Mouse (Mus musculus): ENCODE data around the gene Amotl1. TPM values are rescaled to one million over a fixed set of nuclear protein-coding genes. Genes with fewer than 3 reads are reported as not detected.

Gene Amotl1
- polyA plus RNA-seq, 1 experiment from 2014 or later: 17.8 TPM

GRCm38 (mm10) chr9:14646641-14647040 is 1.8 kb upstream of the Amotl1 start:
- Histone ChIP-seq H3K4me1 (ENCODE audit: control insufficient read depth, insufficient read depth, low read length) (peaks cover 16% of the 10 kb centered on the region), H3K27ac (ENCODE audit: low read length) (no peak overlapping the region), H3K36me3 (ENCODE audit: control insufficient read depth, insufficient read depth) (no peaks in the 10 kb centered on the region), H3K4me3 (ENCODE audit: low read length) (no peak overlapping the region), H3K9me3 (replicated peaks; ENCODE audit: control insufficient read depth, low read length) (0 out of 2 replicates have a peak, but pooled peaks cover 2% of the 10 kb centered on the region), H3K27me3 (ENCODE audit: control insufficient read depth, insufficient read depth, low read length) (no peaks in the 10 kb centered on the region), H3K4me2 (ENCODE audit: low read depth, low read length) (no peak overlapping the region), H3K9ac (ENCODE audit: low read length) (no peak overlapping the region)
- 98% methylated on average over 1 of the region's 1 CpGs for WGBS
- ATAC-seq (replicated peaks; ENCODE audit: extremely low read depth, insufficient read depth, low FRiP score): no peak

DNA sequence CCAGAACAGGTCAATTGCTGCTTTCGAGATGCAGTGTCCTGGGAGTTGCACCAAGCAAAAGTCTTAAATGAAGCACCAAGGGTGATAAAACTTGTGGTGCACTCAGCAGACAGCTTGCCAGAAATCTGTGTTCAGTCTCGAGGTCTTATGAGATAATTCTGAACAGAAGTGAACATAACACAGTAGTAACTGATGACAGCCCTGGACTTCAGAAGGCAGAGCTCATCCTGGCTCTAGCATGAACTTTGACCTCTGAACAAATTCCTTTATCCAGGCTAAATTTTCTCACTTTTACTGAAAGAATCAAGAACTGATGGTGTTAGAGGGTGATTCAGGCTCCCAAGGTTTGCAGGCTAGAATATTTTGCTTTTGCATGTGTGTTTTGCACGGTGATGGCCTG is 1.2 kb upstream of the Amotl1 start:
- H3K27me3 ChIP-seq (ENCODE audit: control insufficient read depth, insufficient read depth, low read length): no peaks in the 10 kb centered on the region
- H3K4me2 ChIP-seq (ENCODE audit: low read depth, low read length): no peak overlapping the region
- no peak overlapping the region for H3K27ac ChIP-seq (ENCODE audit: low read length)
- no peak overlapping the region for H3K4me3 ChIP-seq (ENCODE audit: low read length)
- no peaks in the 10 kb centered on the region for H3K36me3 ChIP-seq (ENCODE audit: control insufficient read depth, insufficient read depth)
- peaks cover 22% of the 10 kb centered on the region for H3K4me1 ChIP-seq (ENCODE audit: control insufficient read depth, insufficient read depth, low read length)
- ATAC-seq (replicated peaks; ENCODE audit: extremely low read depth, insufficient read depth, low FRiP score): no peak
- no peak overlapping the region for H3K9ac ChIP-seq (ENCODE audit: low read length)
- WGBS: 58% methylated on average over 3 of the region's 3 CpGs
- 0 out of 2 replicates have a peak, but pooled peaks cover 2% of the 10 kb centered on the region for H3K9me3 ChIP-seq (replicated peaks; ENCODE audit: control insufficient read depth, low read length)

DNA sequence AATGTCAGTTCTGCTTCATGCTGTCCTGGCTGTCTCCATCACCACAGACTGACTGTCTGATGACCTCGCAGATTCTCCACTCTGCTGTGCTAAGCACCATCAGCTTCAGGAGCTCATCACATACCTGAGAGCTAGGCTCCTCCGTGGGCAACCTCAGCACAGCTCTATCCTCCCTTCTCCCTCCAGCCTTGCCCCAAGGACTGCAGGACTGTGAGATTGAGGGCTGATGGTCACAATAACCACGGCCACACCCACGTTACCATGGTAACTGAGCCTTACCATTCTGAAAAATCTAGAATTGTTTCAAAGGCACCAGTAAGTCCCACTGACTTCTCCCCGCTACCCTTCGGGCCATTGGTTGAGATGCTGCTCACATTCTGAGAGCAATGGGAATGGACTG is 1.5 kb downstream of the Amotl1 start:
- Histone ChIP-seq H3K4me3 (ENCODE audit: low read length) (no peak overlapping the region), H3K4me2 (ENCODE audit: low read depth, low read length) (no peak overlapping the region), H3K9me3 (replicated peaks; ENCODE audit: control insufficient read depth, low read length) (0 out of 2 replicates have a peak, but pooled peaks cover 2% of the 10 kb centered on the region), H3K27ac (ENCODE audit: low read length) (no peak overlapping the region), H3K36me3 (ENCODE audit: control insufficient read depth, insufficient read depth) (no peaks in the 10 kb centered on the region), H3K4me1 (ENCODE audit: control insufficient read depth, insufficient read depth, low read length) (peaks cover 32% of the 10 kb centered on the region), H3K27me3 (ENCODE audit: control insufficient read depth, insufficient read depth, low read length) (no peaks in the 10 kb centered on the region), H3K9ac (ENCODE audit: low read length) (no peak overlapping the region)
- no peak for ATAC-seq (replicated peaks; ENCODE audit: extremely low read depth, insufficient read depth, low FRiP score)
- WGBS: 72% methylated on average over 6 of the region's 6 CpGs

DNA sequence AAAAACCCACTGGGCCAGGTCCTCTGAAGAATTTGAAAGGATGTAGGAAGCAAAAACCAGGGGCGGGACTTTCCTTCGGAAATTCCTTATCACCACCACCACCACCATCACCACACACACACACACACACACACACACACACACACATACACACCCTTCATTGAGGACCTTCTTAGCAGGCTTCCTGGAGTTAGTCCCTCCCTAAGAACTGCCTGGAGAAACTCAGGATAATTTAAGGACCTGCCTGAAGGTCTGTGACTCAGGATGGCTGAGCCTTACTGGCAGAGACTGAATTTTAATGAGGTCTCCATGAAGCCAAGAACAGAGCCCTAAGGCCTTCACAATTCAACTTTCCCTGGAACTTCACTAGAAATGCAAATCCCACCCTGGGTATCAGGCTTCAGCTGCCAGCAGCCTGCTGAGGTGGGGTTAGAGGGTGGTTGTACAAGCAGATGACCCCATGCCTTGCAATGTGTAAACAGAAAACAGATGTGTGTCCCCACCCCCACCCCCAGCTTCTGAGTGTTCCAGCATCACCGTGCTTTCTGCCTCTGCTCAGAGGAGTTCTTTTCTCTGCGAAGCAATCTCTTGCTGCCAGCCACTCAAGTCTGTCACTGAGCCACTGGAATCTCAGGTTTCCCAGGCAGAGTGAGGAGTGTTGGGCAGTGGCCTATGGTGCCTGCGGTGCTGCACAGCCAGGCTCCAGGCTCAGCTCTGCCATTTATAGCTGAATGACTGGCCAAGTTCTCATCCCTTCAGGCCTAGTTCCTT is 2.4 kb downstream of the Amotl1 start:
- no peak; the same call in 1 of the 2 replicates for ATAC-seq (replicated peaks; ENCODE audit: extremely low read depth, insufficient read depth, low FRiP score)
- H3K27me3 ChIP-seq (ENCODE audit: control insufficient read depth, insufficient read depth, low read length): no peaks in the 10 kb centered on the region
- no peak overlapping the region for H3K9ac ChIP-seq (ENCODE audit: low read length)

DNA sequence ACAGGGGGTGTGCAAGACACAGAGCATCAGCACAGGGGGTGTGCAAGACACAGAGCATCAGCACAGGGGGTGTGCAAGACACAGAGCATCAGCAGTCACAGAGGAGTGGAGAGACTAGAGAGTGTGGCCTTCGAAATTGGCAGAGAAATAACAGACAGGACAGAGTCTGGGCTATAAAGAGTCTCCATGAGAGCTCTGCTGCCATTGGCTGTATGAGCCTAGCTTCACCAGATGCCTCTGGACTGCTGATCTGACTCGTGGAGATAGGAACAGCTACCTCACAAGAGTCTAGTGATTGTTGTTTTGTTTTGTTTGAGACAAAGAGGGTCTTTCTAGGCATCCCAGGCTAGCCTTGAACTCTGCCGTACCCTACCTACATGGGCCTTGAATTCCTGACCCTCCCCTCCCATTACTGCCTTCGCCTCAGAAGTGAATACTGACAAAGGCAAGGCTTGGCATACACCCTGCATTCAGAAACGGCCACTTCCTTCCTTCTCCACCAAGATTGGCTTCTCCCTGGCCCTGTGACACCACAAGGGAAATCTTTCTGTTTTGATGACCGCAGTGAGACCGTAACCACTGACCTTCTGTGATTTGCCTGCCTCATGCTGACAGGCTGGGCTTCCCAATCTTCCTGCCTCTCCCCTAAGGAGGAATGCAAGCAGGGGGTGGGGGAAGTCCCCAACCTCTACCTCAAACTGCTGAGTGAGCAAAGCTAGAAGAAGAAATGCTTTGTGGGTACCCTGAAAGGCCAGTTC is 3.4 kb downstream of the Amotl1 start:
- H3K36me3 ChIP-seq (ENCODE audit: control insufficient read depth, insufficient read depth): no peaks in the 10 kb centered on the region
- 0 out of 2 replicates have a peak, but pooled peaks cover under 1% of the 10 kb centered on the region for H3K9me3 ChIP-seq (replicated peaks; ENCODE audit: control insufficient read depth, low read length)
- no peak overlapping the region for H3K9ac ChIP-seq (ENCODE audit: low read length)
- ATAC-seq (replicated peaks; ENCODE audit: extremely low read depth, insufficient read depth, low FRiP score): peak; percentile 73
- H3K4me2 ChIP-seq (ENCODE audit: low read depth, low read length): no peak overlapping the region
- peak overlapping the region; percentile 78 for H3K27ac ChIP-seq (ENCODE audit: low read length)
- no peak overlapping the region for H3K4me3 ChIP-seq (ENCODE audit: low read length)
- WGBS: 26% methylated on average over 7 of the region's 7 CpGs
- H3K4me1 ChIP-seq (ENCODE audit: control insufficient read depth, insufficient read depth, low read length): peaks cover 32% of the 10 kb centered on the region
- no peaks in the 10 kb centered on the region for H3K27me3 ChIP-seq (ENCODE audit: control insufficient read depth, insufficient read depth, low read length)

More for the DNA sequence above, 2.4 kb downstream of the Amotl1 start:
- H3K4me2 ChIP-seq (ENCODE audit: low read depth, low read length): no peak overlapping the region
- no peaks in the 10 kb centered on the region for H3K36me3 ChIP-seq (ENCODE audit: control insufficient read depth, insufficient read depth)
- 15% methylated on average over 5 of the region's 5 CpGs for WGBS
- peaks cover 32% of the 10 kb centered on the region for H3K4me1 ChIP-seq (ENCODE audit: control insufficient read depth, insufficient read depth, low read length)
- 0 out of 2 replicates have a peak, but pooled peaks cover 2% of the 10 kb centered on the region for H3K9me3 ChIP-seq (replicated peaks; ENCODE audit: control insufficient read depth, low read length)
- peak overlapping the region; percentile 78 for H3K27ac ChIP-seq (ENCODE audit: low read length)
- H3K4me3 ChIP-seq (ENCODE audit: low read length): no peak overlapping the region

DNA sequence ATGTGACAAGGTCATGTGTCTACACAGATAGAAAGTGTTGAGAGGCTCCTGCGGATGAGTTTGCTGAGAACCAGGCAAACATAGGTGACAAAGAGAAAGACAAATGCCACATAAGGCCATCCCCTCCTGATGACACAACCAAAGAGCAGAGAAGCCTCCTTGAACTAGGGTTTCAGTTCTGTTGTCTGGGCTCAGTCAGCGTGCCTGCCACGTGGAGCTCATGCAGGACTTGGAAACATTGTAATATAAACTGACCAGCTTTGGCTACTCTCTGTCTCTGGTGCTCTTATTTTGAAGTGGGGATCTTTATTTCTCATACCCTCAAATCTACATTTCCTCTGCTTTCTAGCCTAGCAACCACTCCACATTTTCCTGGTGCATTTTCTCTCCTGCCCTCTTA is 8.6 kb downstream of the Amotl1 start:
- no peaks in the 10 kb centered on the region for H3K36me3 ChIP-seq (ENCODE audit: control insufficient read depth, insufficient read depth)
- ATAC-seq (replicated peaks; ENCODE audit: extremely low read depth, insufficient read depth, low FRiP score): no peak
- H3K9ac ChIP-seq (ENCODE audit: low read length): no peak overlapping the region
- H3K27me3 ChIP-seq (ENCODE audit: control insufficient read depth, insufficient read depth, low read length): no peaks in the 10 kb centered on the region
- no peak overlapping the region for H3K4me2 ChIP-seq (ENCODE audit: low read depth, low read length)
- H3K4me3 ChIP-seq (ENCODE audit: low read length): no peak overlapping the region
- H3K9me3 ChIP-seq (replicated peaks; ENCODE audit: control insufficient read depth, low read length): no peaks in the 10 kb centered on the region
- 54% methylated on average over 3 of the region's 3 CpGs for WGBS
- peaks cover 14% of the 10 kb centered on the region for H3K4me1 ChIP-seq (ENCODE audit: control insufficient read depth, insufficient read depth, low read length)
- H3K27ac ChIP-seq (ENCODE audit: low read length): no peak overlapping the region

- Histone ChIP-seq H3K4me3 (ENCODE audit: low read length) (no peak overlapping the region), H3K4me1 (ENCODE audit: control insufficient read depth, insufficient read depth, low read length) (peaks cover 7% of the 10 kb centered on the region), H3K9me3 (replicated peaks; ENCODE audit: control insufficient read depth, low read length) (no peaks in the 10 kb centered on the region), H3K4me2 (ENCODE audit: low read depth, low read length) (no peak overlapping the region), H3K9ac (ENCODE audit: low read length) (no peak overlapping the region), H3K27ac (ENCODE audit: low read length) (no peak overlapping the region), H3K36me3 (ENCODE audit: control insufficient read depth, insufficient read depth) (no peaks in the 10 kb centered on the region), H3K27me3 (ENCODE audit: control insufficient read depth, insufficient read depth, low read length) (no peaks in the 10 kb centered on the region)
- ATAC-seq (replicated peaks; ENCODE audit: extremely low read depth, insufficient read depth, low FRiP score): no peak
- WGBS: 69% methylated on average over 7 of the region's 7 CpGs
Observed at GRCm38 (mm10) chr9:14635551-14635950, 9.3 kb downstream of the Amotl1 start.

- ATAC-seq (replicated peaks; ENCODE audit: extremely low read depth, insufficient read depth, low FRiP score): 0 out of 2 replicates have a peak, but pooled peaks have one; percentile 67
- H3K4me3 ChIP-seq (ENCODE audit: low read length): no peak overlapping the region
- 16% methylated on average over 15 of the region's 15 CpGs for WGBS
- H3K36me3 ChIP-seq (ENCODE audit: control insufficient read depth, insufficient read depth): no peaks in the 10 kb centered on the region
- H3K4me2 ChIP-seq (ENCODE audit: low read depth, low read length): peak overlapping the region; percentile 10; the same call in 1 of the 2 replicates
- no peaks in the 10 kb centered on the region for H3K9me3 ChIP-seq (replicated peaks; ENCODE audit: control insufficient read depth, low read length)
- H3K27ac ChIP-seq (ENCODE audit: low read length): no peak overlapping the region
- no peak overlapping the region for H3K9ac ChIP-seq (ENCODE audit: low read length)
- no peaks in the 10 kb centered on the region for H3K27me3 ChIP-seq (ENCODE audit: control insufficient read depth, insufficient read depth, low read length)
- 0 out of 2 replicates have a peak, but pooled peaks cover 2% of the 10 kb centered on the region for H3K4me1 ChIP-seq (ENCODE audit: control insufficient read depth, insufficient read depth, low read length)
Observed at GRCm38 (mm10) chr9:14634155-14634554, 10.7 kb downstream of the Amotl1 start.

Measured in heart, embryonic 16.5 days (tissue).